Mouse (Mus musculus) spleen, adult 2 months (tissue): Measurements from ENCODE around the gene Cenpa. TPM values are rescaled to one million over a fixed set of nuclear protein-coding genes. Genes with fewer than 3 reads are reported as not detected.

Source experiments
- DNase-seq, 2 experiments: peaks; one replicate each; pipeline versions ENCODE4 v3.0.0 to v3.0.0-alpha.2; 2012 to 2021; ENCODE audit warnings: low spot score in 2 of 2, low read depth in 1 of 2
- H3K27ac ChIP-seq: fragments of 200-500 bp; 2 replicates; pipeline ENCODE4 v1.5.1; 2012; ENCODE audit warnings: low read length, inconsistent platforms; ENCODE audit not compliant: insufficient read depth
- H3K27me3 ChIP-seq: fragments of 200-500 bp; 2 replicates; pipeline ENCODE4 v1.6.1; 2012; ENCODE audit warnings: mild to moderate bottlenecking, moderate library complexity, low read length, inconsistent platforms; ENCODE audit not compliant: control insufficient read depth, insufficient read depth
- H3K36me3 ChIP-seq: fragments of 200-500 bp; 2 replicates; pipeline ENCODE4 v1.6.1; 2012; ENCODE audit warnings: mild to moderate bottlenecking, low read length, inconsistent platforms; ENCODE audit not compliant: control insufficient read depth, insufficient read depth
- H3K4me1 ChIP-seq: fragments of 200-500 bp; 2 replicates; pipeline ENCODE4 v1.6.1; 2011; ENCODE audit warnings: inconsistent platforms; ENCODE audit not compliant: control insufficient read depth, insufficient read depth, insufficient read length
- H3K4me3 ChIP-seq: fragments of 200-500 bp; 2 replicates; pipeline ENCODE4 v1.5.1; 2011; ENCODE audit warnings: mild to moderate bottlenecking, inconsistent platforms; ENCODE audit not compliant: insufficient read depth, insufficient read length; ENCODE audit errors: extremely low read depth
- CTCF ChIP-seq: fragments of 200-500 bp; IDR thresholded peaks from 2 replicates; pipeline ENCODE4 v1.5.1; 2011; ENCODE audit warnings: mild to moderate bottlenecking, inconsistent platforms; ENCODE audit not compliant: insufficient read depth, insufficient read length, insufficient replicate concordance; ENCODE audit errors: extremely low read depth
- POLR2A ChIP-seq: fragments of 200-500 bp; IDR thresholded peaks from 2 replicates; pipeline ENCODE4 v1.6.1; 2011; ENCODE audit warnings: low read depth, low read length, inconsistent platforms
- WGBS: fragments of 180-500 bp; shearing (Covaris S2); methylation state at CpG from one replicate; pipeline ENCODE4 v1.1.7; 2018; 5-methylcytosine and 5-hydroxymethylcytosine counted together
- polyA plus RNA-seq: library from polyadenylated mRNA; depleted of rRNA; stranded (reverse); fragments of >200 nt; gene quantifications from 2 replicates; pipeline ENCODE4 v1.2.3, GENCODE M21; 2012

The Cenpa gene
- polyA plus RNA-seq, 1 experiment: 47.7 TPM

- H3K27ac ChIP-seq: no peak overlapping the region
- TF ChIP-seq POLR2A (no peak), CTCF (no peak)
- peaks cover 10% of the 10 kb centered on the region; the same call in 1 of the 2 replicates for H3K4me1 ChIP-seq
- peaks cover 27% of the 10 kb centered on the region for H3K36me3 ChIP-seq
- no peak for DNase-seq
- no peaks in the 10 kb centered on the region for H3K27me3 ChIP-seq
- H3K4me3 ChIP-seq: no peak overlapping the region
- WGBS: 91% methylated on average over 6 of the region's 6 CpGs
These were observed 13.3 kb upstream of the Cenpa start for GRCm38 (mm10) chr5:30653246-30653645.

- Histone ChIP-seq H3K4me3 (no peak overlapping the region), H3K36me3 (peaks cover 28% of the 10 kb centered on the region), H3K27me3 (no peaks in the 10 kb centered on the region), H3K27ac (no peak overlapping the region), H3K4me1 (no peaks in the 10 kb centered on the region; the same call in 1 of the 2 replicates)
- TF ChIP-seq POLR2A (no peak), CTCF (no peak)
- WGBS: 90% methylated on average over 8 of the region's 8 CpGs
- DNase-seq: no peak
These were observed 11.5 kb upstream of the Cenpa start for GRCm38 (mm10) chr5:30655042-30655441.

GRCm38 (mm10) chr5:30655526-30656195 lies 10.9 kb upstream of the Cenpa start:
- no peak overlapping the region for H3K27ac ChIP-seq
- TF ChIP-seq CTCF (no peak), POLR2A (no peak)
- WGBS: 90% methylated on average over 6 of the region's 6 CpGs
- H3K36me3 ChIP-seq: peaks cover 28% of the 10 kb centered on the region
- H3K27me3 ChIP-seq: no peaks in the 10 kb centered on the region
- DNase-seq: no peak
- H3K4me1 ChIP-seq: no peaks in the 10 kb centered on the region; the same call in 1 of the 2 replicates
- no peak overlapping the region for H3K4me3 ChIP-seq

GRCm38 (mm10) chr5:30659042-30659441 lies 7.5 kb upstream of the Cenpa start:
- H3K36me3 ChIP-seq: peaks cover 28% of the 10 kb centered on the region
- no peaks in the 10 kb centered on the region for H3K4me1 ChIP-seq
- no peak for DNase-seq
- no peak overlapping the region for H3K27ac ChIP-seq
- H3K27me3 ChIP-seq: no peaks in the 10 kb centered on the region
- 88% methylated on average over 4 of the region's 4 CpGs for WGBS
- no peak overlapping the region for H3K4me3 ChIP-seq
- TF ChIP-seq CTCF: no peak
- TF ChIP-seq POLR2A: no peak

- TF ChIP-seq CTCF (no peak), POLR2A (no peak)
- no peak overlapping the region for H3K27ac ChIP-seq
- WGBS: 82% methylated on average over 1 of the region's 1 CpGs
- no peaks in the 10 kb centered on the region for H3K27me3 ChIP-seq
- peaks cover 24% of the 10 kb centered on the region for H3K36me3 ChIP-seq
- no peak for DNase-seq
- no peaks in the 10 kb centered on the region for H3K4me1 ChIP-seq
- no peak overlapping the region for H3K4me3 ChIP-seq
These were observed 6.3 kb upstream of the Cenpa start for GRCm38 (mm10) chr5:30660278-30660677.

GRCm38 (mm10) chr5:30660813-30661212 lies 5.8 kb upstream of the Cenpa start:
- H3K27me3 ChIP-seq: no peaks in the 10 kb centered on the region
- no peak for DNase-seq
- 94% methylated on average over 5 of the region's 5 CpGs for WGBS
- no peak overlapping the region for H3K4me3 ChIP-seq
- no peak for TF ChIP-seq CTCF
- TF ChIP-seq POLR2A: no peak
- peaks cover 20% of the 10 kb centered on the region for H3K36me3 ChIP-seq
- H3K27ac ChIP-seq: no peak overlapping the region
- H3K4me1 ChIP-seq: peaks cover under 1% of the 10 kb centered on the region; the same call in 1 of the 2 replicates

GRCm38 (mm10) chr5:30665360-30665759 lies 1.2 kb upstream of the Cenpa start:
- no peak for TF ChIP-seq CTCF
- TF ChIP-seq POLR2A: no peak
- no peak overlapping the region for H3K27ac ChIP-seq
- 92% methylated on average over 9 of the region's 9 CpGs for WGBS

More at GRCm38 (mm10) chr5:30665360-30665759, 1.2 kb upstream of the Cenpa start:
- H3K4me1 ChIP-seq: peaks cover 6% of the 10 kb centered on the region; the same call in 1 of the 2 replicates
- no peaks in the 10 kb centered on the region for H3K27me3 ChIP-seq
- H3K36me3 ChIP-seq: peaks cover 3% of the 10 kb centered on the region; the same call in 1 of the 2 replicates
- no peak for DNase-seq
- no peak overlapping the region for H3K4me3 ChIP-seq
